Mouse (Mus musculus): ENCODE data around the gene Nup98. TPM values are rescaled to one million over a fixed set of nuclear protein-coding genes. Genes with fewer than 3 reads are reported as not detected.
A peak's percentile ranks its signal among the peaks of the same experiment; 100 is the strongest.

Gene Nup98
- total and polyA plus RNA-seq, 3 experiments, result 24.6 to 37.1 (median 25.0) TPM

DNA sequence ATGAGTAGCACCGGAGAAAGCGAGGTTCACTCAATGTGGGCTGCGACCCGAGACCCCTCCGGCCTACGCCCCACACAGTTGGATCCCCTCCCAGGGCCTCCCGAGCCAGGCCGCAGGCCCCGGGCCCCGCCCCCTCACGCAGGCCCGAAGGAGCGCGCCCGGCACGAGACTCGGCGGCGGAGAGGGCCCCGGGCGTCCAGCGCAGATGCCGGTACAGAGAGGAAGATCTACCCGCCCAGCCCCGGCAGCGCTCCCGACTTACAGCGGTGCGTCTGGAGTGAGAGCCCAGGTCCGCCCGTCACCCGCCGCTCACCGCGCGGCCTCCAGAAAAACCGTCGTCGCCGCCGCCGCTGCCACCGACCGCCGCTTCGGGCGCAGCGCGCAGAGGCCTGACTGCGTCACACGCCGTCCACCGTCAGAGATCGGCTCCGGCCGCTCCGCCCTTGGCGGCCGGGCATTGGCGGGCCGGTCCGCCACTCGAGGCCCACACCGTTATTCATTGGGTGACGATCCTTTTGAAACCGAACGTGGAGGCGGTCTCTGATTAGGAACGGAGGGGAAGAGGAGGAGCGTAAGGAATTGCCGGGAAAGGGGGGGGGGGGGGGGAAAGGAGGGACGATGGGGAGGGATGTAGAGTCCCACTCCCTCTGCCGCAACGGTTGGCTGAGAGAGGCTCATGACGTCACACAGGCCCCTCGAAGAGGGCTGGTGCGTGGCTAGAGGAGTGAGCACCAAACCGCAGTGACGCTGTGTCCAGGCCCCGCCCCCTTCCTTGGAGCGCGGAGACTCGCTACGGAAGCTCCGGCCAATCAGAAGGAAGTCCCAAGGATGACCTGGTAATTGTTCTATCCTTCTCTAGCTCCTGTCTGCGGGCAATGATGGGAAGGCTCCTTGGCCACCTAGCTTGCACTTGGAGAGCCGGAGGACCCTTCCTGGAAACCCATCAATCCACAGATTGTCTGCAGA, at the start of gene Nup98, which contains the start of gene Pgap2 (continued):
- TF ChIP-seq E2F4 (IDR thresholded peaks at IDR 0.05; ENCODE audit: insufficient replicate concordance, low read depth, low read length), result no peak

DNA sequence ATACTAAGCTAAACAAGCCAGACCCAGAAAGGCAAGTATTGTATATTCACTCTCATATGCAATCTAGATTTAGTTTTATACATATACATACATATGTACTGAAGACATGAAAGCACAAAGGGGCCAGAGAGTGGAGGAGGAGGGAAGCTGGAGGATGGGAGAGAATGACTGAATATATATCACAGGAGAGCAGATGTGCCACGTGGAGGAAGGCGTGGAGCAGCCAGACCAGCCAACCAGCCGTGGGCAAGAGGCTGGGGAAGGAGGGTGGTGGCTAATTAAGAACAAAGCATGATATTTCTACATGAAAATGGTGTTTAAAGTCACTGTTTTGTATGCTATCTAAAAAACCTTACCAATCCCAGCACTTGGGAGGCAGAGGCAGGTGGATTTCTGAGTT, 48.8 kb upstream of the Nup98 start:
- H3K79me2 ChIP-seq (replicated peaks; ENCODE audit: control insufficient read depth, extremely low read depth, insufficient read depth, poor library complexity, severe bottlenecking), result no peaks in the 10 kb centered on the region
- H3K9ac ChIP-seq (ENCODE audit: insufficient read depth, low read depth), result no peak overlapping the region
- DNase-seq (ENCODE audit: extremely low read depth), result no peak
- H3K4me2 ChIP-seq (ENCODE audit: insufficient read depth, low read depth, poor library complexity, severe bottlenecking), result no peak overlapping the region
- dilution Hi-C loops (cut with MboI; ENCODE audit: extremely low pct_ligation_motif_present, extremely low pct_unique_long_range_greater_than_20kb, low sequenced_read_pairs) (no loop called here), in situ Hi-C loops (cut with MboI; ENCODE audit: low pct_ligation_motif_present, low pct_unique_long_range_greater_than_20kb, low sequenced_read_pairs) (loop anchor here (25.0 kb wide), 1 partner anchor 596 kb away; the partner anchor contains the start of gene Clpb)
- H3K9me3 ChIP-seq (replicated peaks; ENCODE audit: low read length), result no peaks in the 10 kb centered on the region
- H3K4me3 ChIP-seq (replicated peaks in 1 of 3; ENCODE audit: low read depth in 2 of 3, low read length in 2 of 3, poor library complexity in 1 of 3), result no peak overlapping the region
- H3K27me3 ChIP-seq (replicated peaks), result no peaks in the 10 kb centered on the region
- no peak overlapping the region for H3K27ac ChIP-seq (ENCODE audit: insufficient read depth, low read depth)
- H3K36me3 ChIP-seq (replicated peaks in 1 of 2; ENCODE audit: control insufficient read depth in 1 of 2, insufficient read depth in 1 of 2, low read length in 1 of 2), result no peaks in the 10 kb centered on the region
- no peaks in the 10 kb centered on the region for H3K4me1 ChIP-seq (ENCODE audit: control insufficient read depth in 1 of 2, insufficient read depth in 2 of 2)
- TF ChIP-seq ZKSCAN1 (IDR thresholded peaks at IDR 0.05; ENCODE audit: borderline replicate concordance, low read depth, low read length) (no peak), CHD1 (IDR thresholded peaks at IDR 0.05; ENCODE audit: low read depth, low read length) (no peak), MAFK (IDR thresholded peaks at IDR 0.05; ENCODE audit: insufficient replicate concordance, low read length) (no peak), NRF1 (IDR thresholded peaks at IDR 0.05; ENCODE audit: low read depth, low read length) (no peak), ELF1 (IDR thresholded peaks at IDR 0.05; ENCODE audit: low read depth, low read length) (no peak), JUND (conservative IDR thresholded peaks at IDR 0.05; ENCODE audit: low read depth, low read length) (no peak), POLR2AphosphoS2 (IDR thresholded peaks at IDR 0.05; ENCODE audit: low read depth, low read length) (no peak), RAD21 (IDR thresholded peaks at IDR 0.05; ENCODE audit: low read depth, low read length) (no peak)

DNA sequence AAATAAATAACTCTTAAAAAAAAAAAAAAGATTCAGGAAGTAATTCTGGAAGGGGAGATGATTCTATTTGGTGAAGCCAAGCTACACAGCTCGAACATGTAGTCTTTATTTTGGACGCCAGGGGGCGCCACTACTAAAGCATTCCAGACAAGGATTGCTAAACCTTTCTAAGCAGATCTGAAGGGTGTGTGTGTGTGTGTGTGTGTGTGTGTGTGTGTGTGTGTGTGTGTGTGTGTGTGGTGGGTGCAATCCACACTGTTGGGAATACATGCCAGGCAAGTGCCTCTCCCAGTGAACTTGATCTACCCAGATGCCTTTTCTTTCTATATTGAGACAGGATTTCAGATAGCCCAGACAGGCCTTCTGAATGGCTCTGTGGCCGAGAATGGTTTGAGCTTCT, 48.2 kb upstream of the Nup98 start:
- Histone ChIP-seq H3K9me3 (replicated peaks; ENCODE audit: low read length) (no peaks in the 10 kb centered on the region), H3K9ac (ENCODE audit: insufficient read depth, low read depth) (no peak overlapping the region), H3K36me3 (replicated peaks in 1 of 2; ENCODE audit: control insufficient read depth in 1 of 2, insufficient read depth in 1 of 2, low read length in 1 of 2) (no peaks in the 10 kb centered on the region), H3K27me3 (replicated peaks) (no peaks in the 10 kb centered on the region), H3K4me1 (ENCODE audit: control insufficient read depth in 1 of 2, insufficient read depth in 2 of 2) (no peaks in the 10 kb centered on the region), H3K4me3 (replicated peaks in 1 of 3; ENCODE audit: low read depth in 2 of 3, low read length in 2 of 3, poor library complexity in 1 of 3) (no peak overlapping the region), H3K4me2 (ENCODE audit: insufficient read depth, low read depth, poor library complexity, severe bottlenecking) (no peak overlapping the region; the same call in 1 of the 2 replicates), H3K79me2 (replicated peaks; ENCODE audit: control insufficient read depth, extremely low read depth, insufficient read depth, poor library complexity, severe bottlenecking) (no peaks in the 10 kb centered on the region), H3K27ac (ENCODE audit: insufficient read depth, low read depth) (no peak overlapping the region)
- dilution Hi-C loops (cut with MboI; ENCODE audit: extremely low pct_ligation_motif_present, extremely low pct_unique_long_range_greater_than_20kb, low sequenced_read_pairs) (no loop called here), in situ Hi-C loops (cut with MboI; ENCODE audit: low pct_ligation_motif_present, low pct_unique_long_range_greater_than_20kb, low sequenced_read_pairs) (loop anchor here (25.0 kb wide), 1 partner anchor 596 kb away; the partner anchor contains the start of gene Clpb)
- TF ChIP-seq ZC3H11A (IDR thresholded peaks at IDR 0.05; ENCODE audit: low read depth, low read length) (peak; percentile 66), JUN (IDR thresholded peaks at IDR 0.05; ENCODE audit: insufficient read depth, low read depth, low read length) (no peak), CTCF (conservative IDR thresholded peaks at IDR 0.05 in 1 of 2, IDR thresholded peaks at IDR 0.05 in 1 of 2; ENCODE audit: low read depth in 2 of 2, low read length in 2 of 2) (peak; percentile 31 to 86; a peak in 3 of 4 replicates), BHLHE40 (IDR thresholded peaks at IDR 0.05; ENCODE audit: low read depth, low read length) (no peak), UBTF (IDR thresholded peaks at IDR 0.05; ENCODE audit: low read depth, low read length) (no peak), SIN3A (IDR thresholded peaks at IDR 0.05; ENCODE audit: low read length) (no peak), SMC3 (IDR thresholded peaks at IDR 0.05; ENCODE audit: low read depth, low read length) (peak; percentile 90), PAX5 (IDR thresholded peaks at IDR 0.05; ENCODE audit: low read length) (no peak), RAD21 (IDR thresholded peaks at IDR 0.05; ENCODE audit: low read depth, low read length) (peak; percentile 71), NRF1 (IDR thresholded peaks at IDR 0.05; ENCODE audit: low read depth, low read length) (no peak), ZNF384 (IDR thresholded peaks at IDR 0.05; ENCODE audit: low read depth, low read length) (0 out of 2 replicates have a peak, but pooled peaks have one; percentile 14), POLR2A (IDR thresholded peaks at IDR 0.05; ENCODE audit: low read depth, low read length) (no peak), USF2 (conservative IDR thresholded peaks at IDR 0.05; ENCODE audit: low read depth, low read length) (no peak), ZMIZ1 (IDR thresholded peaks at IDR 0.05; ENCODE audit: low read depth, low read length) (no peak), ELF1 (IDR thresholded peaks at IDR 0.05; ENCODE audit: low read depth, low read length) (no peak), CHD2 (IDR thresholded peaks at IDR 0.05; ENCODE audit: low read length) (no peak), IRF4 (IDR thresholded peaks at IDR 0.05; ENCODE audit: low read depth, low read length) (no peak), CHD1 (IDR thresholded peaks at IDR 0.05; ENCODE audit: low read depth, low read length) (no peak), MYC (IDR thresholded peaks at IDR 0.05; ENCODE audit: low read depth, low read length) (no peak)
- DNase-seq (ENCODE audit: extremely low read depth), result peak; percentile 79

Data from CH12.LX (cell line).